Mouse (Mus musculus) E14TG2a.4 (cell line): ENCODE data around the gene Tmem183a.

ENCODE experiments used
- H3K27me3 ChIP-seq: 2 replicates; pipeline ENCODE4 v1.6.1; 2014; ENCODE audit warnings: low read length, control low read depth; ENCODE audit not compliant: insufficient read depth
- H3K36me3 ChIP-seq: 2 replicates; pipeline ENCODE4 v1.6.1; 2014; ENCODE audit warnings: low read length, control low read depth; ENCODE audit not compliant: insufficient read depth
- H3K4me1 ChIP-seq: replicated peaks from 2 replicates; pipeline ENCODE4 v1.6.1; 2014; ENCODE audit warnings: low read depth, low read length, control low read depth
- H3K4me3 ChIP-seq: replicated peaks from 2 replicates; pipeline ENCODE4 v1.5.1; 2014; ENCODE audit warnings: mild to moderate bottlenecking, low read length
- H3K9me3 ChIP-seq: 2 replicates; pipeline ENCODE4 v1.6.1; 2014; ENCODE audit warnings: low read length, control low read depth
- CTCF ChIP-seq: conservative IDR thresholded peaks from 2 replicates; pipeline ENCODE4 v1.5.1; 2014; ENCODE audit warnings: low read length
- NANOG ChIP-seq: IDR thresholded peaks from 2 replicates; pipeline ENCODE4 v1.6.1; 2014; ENCODE audit warnings: borderline replicate concordance, low read length, mixed read lengths
- POU5F1 ChIP-seq: IDR thresholded peaks from 2 replicates; pipeline ENCODE4 v1.6.1; 2014; ENCODE audit warnings: low read length, borderline replicate concordance

The Tmem183a gene

DNA sequence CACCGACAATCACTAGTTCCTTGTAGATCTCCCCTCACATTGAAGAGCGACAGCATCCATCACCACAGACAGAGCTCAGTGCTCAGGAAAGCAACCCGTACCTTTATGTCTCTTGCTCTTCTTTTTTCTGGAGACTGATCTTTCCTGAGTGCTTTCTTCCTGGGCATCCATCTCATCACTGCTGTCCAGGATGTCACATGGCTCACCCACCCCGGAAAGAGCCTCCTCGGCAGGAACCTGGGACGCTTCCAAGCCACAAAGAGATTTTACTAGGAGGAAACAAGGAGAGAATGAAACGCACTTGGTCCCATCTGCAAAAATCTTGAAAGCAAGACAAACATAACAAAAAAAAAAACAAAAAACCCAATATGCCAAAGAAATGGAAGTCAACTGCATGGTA lies 1.1 kb downstream of the Tmem183a start:
- peaks cover 36% of the 10 kb centered on the region for H3K4me1 ChIP-seq
- H3K36me3 ChIP-seq, result peaks cover 50% of the 10 kb centered on the region
- H3K27me3 ChIP-seq, result no peaks in the 10 kb centered on the region
- peak overlapping the region; percentile 94 for H3K4me3 ChIP-seq
- TF ChIP-seq NANOG, result no peak
- no peak for TF ChIP-seq CTCF
- TF ChIP-seq POU5F1, result no peak
- H3K9me3 ChIP-seq, result no peaks in the 10 kb centered on the region

DNA sequence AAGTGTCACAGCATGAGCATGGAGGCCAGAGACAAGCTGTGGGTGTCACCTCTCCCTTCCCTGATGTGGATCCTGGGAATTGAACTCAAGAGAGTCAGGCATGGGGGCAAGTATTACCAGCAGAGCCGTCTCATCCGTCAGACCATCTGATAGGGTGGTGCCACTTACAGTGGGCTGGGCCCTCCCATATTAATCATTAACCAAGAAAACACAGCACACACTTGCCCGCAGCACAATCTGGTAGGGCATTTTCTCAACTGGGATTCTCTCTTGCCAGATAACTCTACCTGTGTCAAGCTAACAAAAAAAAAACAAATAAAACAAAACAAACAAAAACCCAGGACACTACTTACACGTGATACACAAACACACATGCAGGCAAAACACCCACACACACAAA lies 4.3 kb downstream of the Tmem183a start:
- no peaks in the 10 kb centered on the region for H3K27me3 ChIP-seq
- no peak overlapping the region for H3K4me3 ChIP-seq
- TF ChIP-seq NANOG, result no peak
- TF ChIP-seq POU5F1, result no peak
- no peak for TF ChIP-seq CTCF
- H3K9me3 ChIP-seq, result no peaks in the 10 kb centered on the region
- peaks cover 82% of the 10 kb centered on the region for H3K36me3 ChIP-seq
- peaks cover 32% of the 10 kb centered on the region for H3K4me1 ChIP-seq

DNA sequence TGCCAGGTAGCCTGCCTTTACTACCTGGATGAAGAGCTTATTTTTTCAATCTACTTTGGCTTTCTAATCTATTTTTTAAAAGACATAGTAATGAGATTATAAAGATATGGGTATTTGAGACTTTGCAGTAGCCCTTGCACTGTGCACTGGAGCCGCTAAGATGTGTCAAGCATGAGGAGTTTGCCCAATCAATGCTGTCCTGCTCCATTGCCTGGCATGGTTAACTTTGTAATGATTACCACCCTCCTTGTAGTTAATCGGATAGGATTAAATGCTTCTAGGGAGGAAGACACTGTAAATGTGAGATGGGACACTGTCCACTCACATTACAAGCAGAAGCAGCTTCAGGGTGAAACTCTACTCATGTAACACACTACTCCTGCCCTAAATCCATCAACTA lies 8.5 kb downstream of the Tmem183a start:
- H3K9me3 ChIP-seq, result no peaks in the 10 kb centered on the region
- no peak overlapping the region for H3K4me3 ChIP-seq
- TF ChIP-seq POU5F1 (no peak), NANOG (no peak)
- H3K4me1 ChIP-seq, result peaks cover 4% of the 10 kb centered on the region
- H3K27me3 ChIP-seq, result no peaks in the 10 kb centered on the region
- H3K36me3 ChIP-seq, result peaks cover 97% of the 10 kb centered on the region

DNA sequence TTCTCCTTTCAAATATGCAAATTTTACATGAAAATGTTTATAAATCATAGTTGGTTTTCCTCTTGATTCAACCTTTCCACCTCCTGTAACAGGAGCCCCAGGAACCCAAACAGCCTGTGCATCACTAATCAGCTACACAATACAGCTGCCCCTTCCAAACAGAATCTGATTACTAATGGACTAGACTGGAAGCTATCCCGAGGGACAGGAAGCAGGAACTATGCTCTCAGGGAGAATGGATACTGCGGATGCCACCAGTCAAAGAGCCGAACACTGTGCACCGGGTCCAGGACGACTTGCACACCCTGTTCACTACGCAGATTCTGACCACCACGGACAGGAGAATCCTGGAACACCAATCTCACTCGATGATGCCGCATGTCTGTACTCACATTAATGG lies 14.0 kb downstream of the Tmem183a start:
- no peaks in the 10 kb centered on the region for H3K9me3 ChIP-seq
- peaks cover 43% of the 10 kb centered on the region for H3K4me1 ChIP-seq
- TF ChIP-seq POU5F1 (no peak), NANOG (no peak), CTCF (no peak)
- peaks cover 74% of the 10 kb centered on the region for H3K36me3 ChIP-seq
- no peak overlapping the region for H3K4me3 ChIP-seq
- H3K27me3 ChIP-seq, result 0 out of 2 replicates have a peak, but pooled peaks cover 9% of the 10 kb centered on the region

DNA sequence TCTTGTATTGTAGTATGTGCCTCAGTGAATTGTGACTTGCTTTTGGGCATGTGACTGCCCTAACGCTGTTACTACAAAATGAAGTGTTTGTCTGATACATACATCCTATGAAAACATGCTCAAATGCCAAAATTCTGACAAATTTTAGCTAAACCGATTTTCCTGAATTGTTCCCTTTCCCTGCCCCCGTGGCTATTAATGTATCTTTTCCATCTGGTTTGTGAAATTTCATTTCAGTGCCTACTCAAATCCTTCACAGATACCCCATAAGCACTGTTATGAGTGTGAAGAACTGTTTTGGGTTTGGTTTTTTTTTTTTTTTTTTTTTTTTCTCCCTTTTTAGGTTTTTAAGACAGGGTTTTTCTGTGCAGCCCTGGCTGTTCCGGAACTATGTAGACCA lies 16.7 kb downstream of the Tmem183a start:
- H3K27me3 ChIP-seq, result peaks cover 17% of the 10 kb centered on the region; the same call in 1 of the 2 replicates
- H3K4me1 ChIP-seq, result peaks cover 52% of the 10 kb centered on the region
- peaks cover 46% of the 10 kb centered on the region for H3K36me3 ChIP-seq
- no peaks in the 10 kb centered on the region for H3K9me3 ChIP-seq
- H3K4me3 ChIP-seq, result no peak overlapping the region; the same call in 1 of the 2 replicates
- TF ChIP-seq POU5F1, result no peak

DNA sequence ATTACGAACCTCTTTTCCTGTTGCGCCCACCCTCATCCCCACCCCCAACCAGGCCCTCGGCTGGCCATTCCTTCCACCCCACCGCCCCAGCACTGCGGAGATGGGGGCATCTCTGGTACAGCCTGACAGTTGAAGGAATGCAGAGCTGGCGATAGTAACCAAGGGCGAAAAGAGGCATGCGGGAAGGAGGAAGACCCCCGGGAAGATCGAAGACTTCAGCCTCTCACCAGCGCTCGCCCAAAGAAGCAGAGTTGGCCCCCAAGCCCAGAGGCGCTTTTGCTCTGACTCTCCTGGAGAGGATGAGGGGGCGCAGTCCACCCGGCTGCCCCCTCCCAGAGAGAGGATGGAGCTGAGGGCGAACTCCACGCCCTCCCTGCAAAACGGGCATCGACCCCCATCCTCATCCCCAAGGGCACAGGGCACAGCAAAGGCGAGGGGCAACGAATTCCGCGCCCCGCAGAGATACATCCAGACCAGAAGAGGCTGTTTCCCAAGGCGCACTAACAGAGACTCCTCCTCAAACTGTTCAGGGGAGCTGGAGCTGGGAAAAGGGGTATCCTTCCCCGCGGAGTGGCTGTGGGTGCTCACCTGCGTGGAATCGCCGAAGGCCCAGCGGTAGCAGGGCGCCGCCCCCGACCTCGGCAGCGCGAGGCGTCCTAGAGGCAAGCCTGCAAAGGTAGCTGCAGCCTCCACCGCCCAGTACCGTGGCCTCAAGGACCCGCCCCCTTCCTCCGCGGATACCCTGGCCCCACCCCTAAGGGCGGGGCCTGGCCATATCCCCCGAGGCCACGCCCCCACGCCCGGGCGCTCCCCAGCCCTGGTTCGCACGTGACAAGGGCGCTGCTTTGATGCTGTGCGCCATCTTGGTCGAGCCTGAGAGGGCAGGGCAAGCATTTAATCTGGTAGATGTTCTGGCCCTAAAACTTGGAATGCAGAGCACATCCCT lies 17.5 kb downstream of the Tmem183a start:
- peak overlapping the region; percentile 82 for H3K4me3 ChIP-seq
- TF ChIP-seq POU5F1 (no peak), NANOG (no peak), CTCF (no peak)
- peaks cover 17% of the 10 kb centered on the region; the same call in 1 of the 2 replicates for H3K27me3 ChIP-seq
- H3K4me1 ChIP-seq, result peaks cover 59% of the 10 kb centered on the region
- peaks cover 38% of the 10 kb centered on the region for H3K36me3 ChIP-seq
- no peaks in the 10 kb centered on the region for H3K9me3 ChIP-seq

DNA sequence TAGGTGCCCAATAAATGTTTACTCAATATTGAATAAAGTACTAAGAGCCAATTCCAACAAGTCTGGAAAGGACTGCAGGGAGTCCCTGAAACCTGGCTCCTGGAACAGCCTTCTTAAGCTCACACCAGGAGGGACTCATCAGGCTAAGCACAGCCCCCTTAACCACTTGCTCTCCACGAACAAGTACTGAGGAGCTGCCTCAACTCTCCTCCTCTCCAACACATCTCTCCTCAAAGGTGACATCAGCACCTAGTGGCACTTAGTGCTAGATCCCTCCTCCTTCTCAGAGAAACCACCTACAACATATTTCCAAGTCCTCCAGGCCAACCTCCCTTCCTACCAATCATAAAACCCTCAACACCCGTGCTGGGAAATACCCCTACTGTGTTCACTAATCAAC lies 18.2 kb downstream of the Tmem183a start:
- H3K27me3 ChIP-seq, result peaks cover 17% of the 10 kb centered on the region; the same call in 1 of the 2 replicates
- H3K36me3 ChIP-seq, result peaks cover 33% of the 10 kb centered on the region
- H3K9me3 ChIP-seq, result no peaks in the 10 kb centered on the region
- H3K4me3 ChIP-seq, result peak overlapping the region; percentile 82; the same call in 1 of the 2 replicates
- no peak for TF ChIP-seq POU5F1
- TF ChIP-seq NANOG, result no peak
- TF ChIP-seq CTCF, result no peak
- peaks cover 59% of the 10 kb centered on the region for H3K4me1 ChIP-seq

DNA sequence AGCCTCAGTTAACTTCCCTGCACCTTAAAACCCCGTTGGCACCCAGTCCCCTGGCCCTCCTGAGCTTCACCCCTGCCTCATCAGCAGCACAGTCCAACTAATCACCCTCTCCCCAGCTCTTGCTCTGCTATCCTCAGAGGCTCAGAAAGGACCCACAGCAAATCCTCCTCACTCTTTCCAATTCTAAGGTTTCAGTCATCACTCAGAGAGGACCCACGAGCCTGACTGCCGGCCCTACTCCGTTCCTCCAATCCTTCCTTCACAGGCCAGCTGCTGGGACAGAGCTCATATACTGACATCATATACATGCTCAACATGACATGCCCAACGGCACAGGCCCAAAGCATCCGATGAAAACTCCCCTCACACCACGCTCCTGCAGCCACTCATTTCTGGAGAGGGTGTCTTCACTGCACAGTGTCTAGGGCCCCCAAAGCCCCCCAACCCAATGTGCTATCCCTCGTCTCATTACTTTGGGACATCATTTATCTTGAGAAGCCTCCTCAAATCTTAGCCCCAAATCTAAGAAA lies 18.9 kb downstream of the Tmem183a start:
- no peak for TF ChIP-seq POU5F1
- no peak for TF ChIP-seq NANOG
- no peak for TF ChIP-seq CTCF
- Histone ChIP-seq H3K27me3 (peaks cover 17% of the 10 kb centered on the region; the same call in 1 of the 2 replicates), H3K4me1 (peaks cover 57% of the 10 kb centered on the region), H3K4me3 (no peak overlapping the region), H3K9me3 (no peaks in the 10 kb centered on the region), H3K36me3 (peaks cover 27% of the 10 kb centered on the region)

DNA sequence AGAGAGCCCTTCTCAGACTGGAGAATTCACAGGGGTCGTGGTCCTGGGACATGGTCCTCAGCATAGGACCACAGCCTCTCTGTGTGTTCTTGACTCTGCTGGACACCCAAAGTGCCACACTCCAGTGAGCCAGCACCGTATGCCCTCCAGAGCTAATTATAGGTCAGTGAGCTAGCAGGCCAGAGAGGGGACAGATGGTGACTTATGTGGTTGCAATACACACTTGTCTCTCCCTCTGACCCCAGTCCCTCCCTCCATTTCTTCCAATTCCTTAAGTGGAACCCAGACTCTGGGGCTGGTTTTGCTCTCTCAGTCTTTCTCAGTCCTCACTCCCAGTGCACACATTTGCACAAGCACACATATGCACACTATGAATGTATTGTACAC lies 19.5 kb downstream of the Tmem183a start:
- TF ChIP-seq POU5F1, result no peak
- no peak for TF ChIP-seq CTCF
- no peak for TF ChIP-seq NANOG
- Histone ChIP-seq H3K4me1 (peaks cover 56% of the 10 kb centered on the region), H3K9me3 (no peaks in the 10 kb centered on the region), H3K36me3 (peaks cover 21% of the 10 kb centered on the region), H3K4me3 (no peak overlapping the region), H3K27me3 (peaks cover 17% of the 10 kb centered on the region; the same call in 1 of the 2 replicates)
